Mouse (Mus musculus) liver, embryonic 14.5 days (tissue): Measurements from ENCODE around the gene Tsga10ip.
"Not testable (repeated sequence)": the region's sequence is repeated elsewhere in the genome, so short reads cannot be mapped to it uniquely, and the experiment has no call there.

Experiments used
- CTCF ChIP-seq: IDR thresholded peaks from 2 replicates; pipeline ENCODE4 v1.5.1; 2016; ENCODE audit warnings: antibody characterized with exemption, low read depth, control low read depth
- EP300 ChIP-seq: IDR thresholded peaks from 2 replicates; pipeline ENCODE4 v1.6.1; 2016; ENCODE audit warnings: antibody characterized with exemption, low read depth

DNA sequence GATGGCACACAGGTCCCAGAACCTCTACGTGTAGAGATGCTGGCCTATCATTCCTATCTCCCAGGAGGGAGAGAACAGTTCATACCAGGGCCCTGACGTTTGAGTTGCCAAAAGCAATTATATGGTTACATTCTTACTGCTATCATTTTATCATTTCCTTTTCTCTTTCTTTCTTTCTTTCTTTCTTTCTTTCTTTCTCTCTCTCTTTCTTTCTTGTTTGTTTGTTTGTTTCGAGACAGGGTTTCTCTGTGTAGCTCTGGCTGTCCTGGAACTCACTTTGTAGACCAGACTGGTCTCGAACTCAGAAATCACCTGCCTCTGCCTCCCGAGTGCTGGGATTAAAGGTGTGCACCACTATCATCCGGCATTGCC is 52.8 kb downstream of the Tsga10ip start, which contains the start of gene Cst6:
- TF ChIP-seq CTCF, EP300: not testable (repeated sequence)
